Mouse (Mus musculus): ENCODE results near the gene Cmtm5. TPM values are rescaled to one million over a fixed set of nuclear protein-coding genes. Genes with fewer than 3 reads are reported as not detected.

Cmtm5 gene
- total and polyA plus RNA-seq, 3 experiments, result not detected

DNA sequence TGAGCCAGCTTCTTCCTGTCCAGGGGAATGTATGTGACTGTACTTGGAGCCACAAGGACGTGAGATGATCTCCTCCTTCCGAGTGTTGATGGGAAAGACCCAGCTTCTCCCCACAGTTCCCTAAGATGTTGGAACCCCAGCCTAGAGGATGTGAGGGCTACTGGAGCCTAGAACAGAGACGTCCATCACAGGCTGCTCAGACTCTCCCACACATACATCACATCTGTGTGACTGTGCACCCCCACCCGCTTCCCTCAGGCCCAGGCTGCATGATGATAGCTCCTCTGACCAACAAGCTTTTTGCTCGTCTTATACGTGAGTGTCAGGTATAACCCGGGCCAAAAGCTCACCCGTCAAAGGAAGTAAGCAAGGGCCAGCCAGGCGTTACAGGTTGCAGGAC, 12.7 kb downstream of the Cmtm5 start:
- Histone ChIP-seq H3K27me3 (replicated peaks) (peaks cover 50% of the 10 kb centered on the region), H3K27ac (ENCODE audit: insufficient read depth, low read depth) (no peak overlapping the region), H3K36me3 (replicated peaks in 1 of 2; ENCODE audit: control insufficient read depth in 1 of 2, insufficient read depth in 1 of 2, low read length in 1 of 2) (no peaks in the 10 kb centered on the region), H3K4me3 (replicated peaks in 1 of 3; ENCODE audit: low read depth in 2 of 3, low read length in 2 of 3, poor library complexity in 1 of 3) (no peak overlapping the region), H3K9ac (ENCODE audit: insufficient read depth, low read depth) (no peak overlapping the region), H3K9me3 (replicated peaks; ENCODE audit: low read length) (no peaks in the 10 kb centered on the region), H3K4me2 (ENCODE audit: insufficient read depth, low read depth, poor library complexity, severe bottlenecking) (no peak overlapping the region), H3K79me2 (replicated peaks; ENCODE audit: control insufficient read depth, extremely low read depth, insufficient read depth, poor library complexity, severe bottlenecking) (no peaks in the 10 kb centered on the region), H3K4me1 (ENCODE audit: control insufficient read depth in 1 of 2, insufficient read depth in 2 of 2) (peaks cover 7 to 20% of the 10 kb centered on the region in 2 experiments)
- no peak for TF ChIP-seq USF1 (IDR thresholded peaks at IDR 0.05; ENCODE audit: low read depth, low read length)
- no peak for TF ChIP-seq SMC3 (IDR thresholded peaks at IDR 0.05; ENCODE audit: low read depth, low read length)
- DNase-seq (ENCODE audit: extremely low read depth), result no peak
- in situ Hi-C loops (cut with MboI; ENCODE audit: low pct_ligation_motif_present, low pct_unique_long_range_greater_than_20kb, low sequenced_read_pairs), result no loop called here
- dilution Hi-C loops (cut with MboI; ENCODE audit: extremely low pct_ligation_motif_present, extremely low pct_unique_long_range_greater_than_20kb, low sequenced_read_pairs), result no loop called here

DNA sequence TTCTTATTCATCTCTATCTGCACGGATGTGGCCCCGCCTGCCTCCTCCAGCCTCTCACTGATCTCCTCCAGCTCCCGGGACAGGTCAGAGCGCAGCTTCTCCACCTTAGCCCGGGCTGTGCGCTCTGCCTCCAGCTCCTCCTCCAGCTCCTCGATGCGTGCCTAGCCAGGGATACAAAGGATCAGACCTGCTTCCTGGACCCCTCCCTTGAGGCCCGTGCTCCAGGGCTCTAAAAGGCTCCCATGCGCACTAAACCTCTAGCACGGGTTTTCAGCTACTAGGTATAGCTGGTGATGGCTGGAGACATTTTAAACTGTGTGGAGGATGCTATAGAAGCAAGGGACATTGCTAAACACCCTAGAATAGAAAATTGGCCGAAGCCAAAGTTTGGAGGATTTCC, 14.4 kb downstream of the Cmtm5 start:
- DNase-seq (ENCODE audit: extremely low read depth), result no peak
- Histone ChIP-seq H3K4me3 (replicated peaks in 1 of 3; ENCODE audit: low read depth in 2 of 3, low read length in 2 of 3, poor library complexity in 1 of 3) (no peak overlapping the region), H3K27me3 (replicated peaks) (peaks cover 55% of the 10 kb centered on the region), H3K36me3 (replicated peaks in 1 of 2; ENCODE audit: control insufficient read depth in 1 of 2, insufficient read depth in 1 of 2, low read length in 1 of 2) (no peaks in the 10 kb centered on the region), H3K9me3 (replicated peaks; ENCODE audit: low read length) (no peaks in the 10 kb centered on the region), H3K4me1 (ENCODE audit: control insufficient read depth in 1 of 2, insufficient read depth in 2 of 2) (peaks cover 6 to 13% of the 10 kb centered on the region in 2 experiments), H3K79me2 (replicated peaks; ENCODE audit: control insufficient read depth, extremely low read depth, insufficient read depth, poor library complexity, severe bottlenecking) (no peaks in the 10 kb centered on the region), H3K4me2 (ENCODE audit: insufficient read depth, low read depth, poor library complexity, severe bottlenecking) (no peak overlapping the region), H3K27ac (ENCODE audit: insufficient read depth, low read depth) (no peak overlapping the region), H3K9ac (ENCODE audit: insufficient read depth, low read depth) (no peak overlapping the region)
- in situ Hi-C loops (cut with MboI; ENCODE audit: low pct_ligation_motif_present, low pct_unique_long_range_greater_than_20kb, low sequenced_read_pairs) (no loop called here), dilution Hi-C loops (cut with MboI; ENCODE audit: extremely low pct_ligation_motif_present, extremely low pct_unique_long_range_greater_than_20kb, low sequenced_read_pairs) (no loop called here)
- TF ChIP-seq SIN3A (IDR thresholded peaks at IDR 0.05; ENCODE audit: low read length) (no peak), JUND (conservative IDR thresholded peaks at IDR 0.05; ENCODE audit: low read depth, low read length) (no peak), RAD21 (IDR thresholded peaks at IDR 0.05; ENCODE audit: low read depth, low read length) (no peak), CTCF (conservative IDR thresholded peaks at IDR 0.05 in 1 of 2, IDR thresholded peaks at IDR 0.05 in 1 of 2; ENCODE audit: low read depth in 2 of 2, low read length in 2 of 2) (no peak), MAX (IDR thresholded peaks at IDR 0.05; ENCODE audit: low read length) (no peak), E2F4 (IDR thresholded peaks at IDR 0.05; ENCODE audit: insufficient replicate concordance, low read depth, low read length) (no peak), UBTF (IDR thresholded peaks at IDR 0.05; ENCODE audit: low read depth, low read length) (no peak), MAZ (IDR thresholded peaks at IDR 0.05; ENCODE audit: low read depth, low read length) (no peak), IRF4 (IDR thresholded peaks at IDR 0.05; ENCODE audit: low read depth, low read length) (no peak), POLR2AphosphoS2 (IDR thresholded peaks at IDR 0.05; ENCODE audit: low read depth, low read length) (no peak), POLR2A (IDR thresholded peaks at IDR 0.05; ENCODE audit: low read depth, low read length) (no peak), MEF2A (IDR thresholded peaks at IDR 0.05; ENCODE audit: borderline replicate concordance, low read depth, low read length) (no peak), ZC3H11A (IDR thresholded peaks at IDR 0.05; ENCODE audit: low read depth, low read length) (no peak), ZKSCAN1 (IDR thresholded peaks at IDR 0.05; ENCODE audit: borderline replicate concordance, low read depth, low read length) (no peak)
